Mouse (Mus musculus) forebrain, embryonic 13.5 days (tissue): ENCODE data around the gene Gm20822. TPM values are rescaled to one million over a fixed set of nuclear protein-coding genes. Genes with fewer than 3 reads are reported as not detected.
"Not testable (repeated sequence)": the region's sequence is repeated elsewhere in the genome, so short reads cannot be mapped to it uniquely, and the experiment has no call there.

Source experiments
- ATAC-seq: fragments of 200-750 bp; cut with Nextera tagmentation; 2 replicates; pipeline ENCODE4 v1.8.0; 2017
- H3K27ac ChIP-seq: fragments of 300-500 bp; sonication (generic); 2 replicates; pipeline ENCODE4 v1.5.1; 2015; ENCODE audit warnings: inconsistent platforms, mild to moderate bottlenecking, moderate library complexity
- H3K27me3 ChIP-seq: fragments of 300-500 bp; sonication (generic); 2 replicates; pipeline ENCODE4 v1.6.1; 2015; ENCODE audit warnings: mild to moderate bottlenecking, inconsistent platforms
- H3K36me3 ChIP-seq: fragments of 300-500 bp; sonication (generic); 2 replicates; pipeline ENCODE4 v1.6.1; 2015; ENCODE audit warnings: mild to moderate bottlenecking, inconsistent platforms; ENCODE audit not compliant: poor library complexity, severe bottlenecking
- H3K4me1 ChIP-seq: fragments of 300-500 bp; sonication (generic); 2 replicates; pipeline ENCODE4 v1.6.1; 2015; ENCODE audit warnings: inconsistent platforms
- H3K4me2 ChIP-seq: fragments of 300-500 bp; sonication (generic); 2 replicates; pipeline ENCODE4 v1.6.1; 2015; ENCODE audit warnings: inconsistent platforms, mild to moderate bottlenecking, moderate library complexity
- H3K4me3 ChIP-seq: fragments of 300-500 bp; sonication (generic); 2 replicates; pipeline ENCODE4 v1.5.1; 2015; ENCODE audit warnings: mild to moderate bottlenecking, inconsistent platforms
- H3K9ac ChIP-seq: fragments of 300-500 bp; sonication (generic); 2 replicates; pipeline ENCODE4 v1.6.1; 2015; ENCODE audit warnings: mild to moderate bottlenecking, inconsistent platforms
- H3K9me3 ChIP-seq: fragments of 300-500 bp; sonication (generic); replicated peaks from 2 replicates; pipeline ENCODE4 v1.6.1; 2016; ENCODE audit warnings: inconsistent platforms
- WGBS: fragments of 180-500 bp; shearing (Covaris S2); methylation state at CpG from one replicate; pipeline ENCODE4 v1.1.7; 2015; 5-methylcytosine and 5-hydroxymethylcytosine counted together
- polyA plus RNA-seq: library from polyadenylated mRNA; unstranded; fragments of >200 nt; fragmentation: Nextera tagmentation; extraction: Ambion mirVana; gene quantifications from 2 replicates; pipeline ENCODE4 v1.2.1, GENCODE M21; 2015

Gene Gm20822
- polyA plus RNA-seq = not detected in 2 replicates

GRCm38 (mm10) chrY:15884671-15885070, at the start of gene Gm20822:
Gene Gm20822 (minus strand): TSS chrY:15884771.
- H3K4me2 ChIP-seq, H3K27me3 ChIP-seq, H3K4me1 ChIP-seq, H3K9ac ChIP-seq, H3K36me3 ChIP-seq, ATAC-seq, H3K27ac ChIP-seq, H3K9me3 ChIP-seq, H3K4me3 ChIP-seq: not testable (repeated sequence)
- no CpG with 5 or more reads among the region's 3 CpGs for WGBS
